Mouse (Mus musculus) cerebellum, postnatal 14 days (tissue): ENCODE measurements around the gene Uqcc2.

Source experiments
- DNase-seq, 2 experiments: peaks; one replicate each; pipeline ENCODE4 v3.0.0; 2021; ENCODE audit warnings: mixed read lengths in 2 of 2

Uqcc2 gene

GRCm38 (mm10) chr17:27154256-27154655 is 20.5 kb upstream of the Uqcc2 start:
- peak; percentile 67 for DNase-seq

DNA sequence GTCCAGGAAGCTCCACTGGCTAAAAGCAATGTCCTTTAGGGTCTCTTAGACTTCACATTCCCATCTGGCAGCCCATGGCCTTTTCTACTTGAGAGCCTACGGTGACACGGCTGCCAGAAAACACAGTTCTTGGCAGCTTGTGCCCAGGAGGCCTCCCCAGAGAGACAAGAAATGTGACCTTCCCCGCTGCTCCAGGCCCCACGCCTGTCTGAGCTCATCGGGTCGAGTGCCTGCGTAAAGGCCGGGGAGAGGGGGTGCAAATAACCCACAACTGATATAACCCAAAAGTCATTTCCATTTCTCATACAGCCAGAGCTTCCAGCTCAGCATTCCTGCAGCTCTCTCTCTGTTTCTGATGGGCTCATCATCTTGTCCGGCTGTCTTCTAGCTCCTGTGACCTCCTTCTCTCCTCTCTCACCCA is 20.1 kb upstream of the Uqcc2 start:
- peak; percentile 38 to 45 for DNase-seq

DNA sequence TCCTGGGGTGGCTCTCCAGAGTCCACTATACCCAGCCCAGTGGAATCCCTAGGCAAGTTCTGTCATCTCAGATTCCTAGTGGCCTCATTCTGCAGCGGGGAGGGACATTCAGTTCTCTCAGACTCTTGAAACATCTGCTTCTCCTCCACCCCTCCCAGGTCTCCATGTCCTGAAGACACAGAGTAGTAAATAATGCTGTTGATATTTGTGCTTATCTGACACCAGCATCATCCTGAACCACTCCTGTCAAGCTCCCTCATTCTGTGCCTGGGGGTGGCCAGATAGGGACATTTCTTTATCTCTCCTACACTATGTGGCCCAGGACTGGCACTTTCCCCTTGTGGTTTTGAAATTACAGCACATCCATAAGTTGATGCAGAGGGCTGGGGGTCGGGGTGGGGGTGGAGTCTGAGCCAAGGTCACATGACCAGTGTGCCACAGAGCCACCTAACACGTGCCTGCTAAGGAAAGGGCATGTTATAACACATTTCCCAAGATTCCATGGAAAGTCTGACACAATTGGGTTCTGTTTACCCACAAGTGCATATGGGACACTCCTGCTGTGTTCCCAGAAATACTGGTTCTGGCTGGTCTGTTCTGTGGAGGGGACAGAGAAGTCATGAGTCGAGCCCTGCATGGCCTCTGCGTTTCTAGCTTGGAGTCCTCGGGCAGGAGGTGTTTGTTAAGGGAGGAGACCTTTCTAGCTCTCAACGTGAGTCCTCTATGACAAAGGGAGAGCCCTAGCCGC is 19.4 kb upstream of the Uqcc2 start:
- DNase-seq, result no peak

DNA sequence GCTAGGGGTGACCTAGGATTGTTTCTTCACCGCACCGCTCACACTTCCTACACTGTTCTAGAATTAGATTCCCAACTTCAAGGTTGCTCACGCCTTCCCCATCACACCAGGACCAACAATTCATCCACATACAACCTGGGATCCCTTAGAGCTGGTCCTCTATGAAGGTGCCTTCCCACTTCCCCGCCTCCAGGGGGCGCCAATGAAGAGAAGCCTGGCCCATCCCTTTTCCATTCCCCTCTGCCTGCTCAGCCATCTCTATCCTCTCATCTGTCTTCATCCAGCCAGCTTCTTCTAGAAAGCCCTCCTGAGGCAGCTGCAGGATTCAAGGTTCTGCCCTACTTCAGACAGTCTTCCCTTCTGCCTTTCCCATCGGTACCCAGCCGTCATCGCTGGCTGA is 17.7 kb upstream of the Uqcc2 start:
- DNase-seq, result peak in 1 of 2 experiments; percentile 70

DNA sequence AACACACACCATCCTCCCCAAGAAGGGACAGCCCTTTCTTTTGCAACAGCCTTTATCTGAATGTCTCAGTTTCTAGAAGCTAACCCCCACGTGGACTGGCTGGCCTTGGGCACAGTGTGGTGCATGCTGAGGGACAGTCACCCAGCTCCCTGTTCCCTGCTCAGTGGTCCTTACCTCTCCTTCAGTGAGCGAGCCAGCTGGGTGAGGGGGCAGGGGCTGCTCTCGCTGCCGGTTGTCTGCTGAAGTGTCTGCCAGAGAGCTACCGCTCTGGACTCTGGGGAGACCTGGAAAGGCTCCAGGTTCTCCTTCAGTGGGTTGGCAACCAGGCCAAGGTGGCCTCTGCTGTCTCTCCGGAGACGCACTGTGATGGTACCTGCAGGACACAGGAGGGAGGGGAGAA is 17.2 kb upstream of the Uqcc2 start:
- DNase-seq, result peak in 1 of 2 experiments; percentile 38

- DNase-seq, result no peak
These were observed 12.7 kb upstream of the Uqcc2 start for GRCm38 (mm10) chr17:27146323-27146923.

- no peak for DNase-seq
These were observed 10.4 kb upstream of the Uqcc2 start for GRCm38 (mm10) chr17:27144152-27144551.

- no peak for DNase-seq
These were observed 8.3 kb upstream of the Uqcc2 start for GRCm38 (mm10) chr17:27141971-27142450.

GRCm38 (mm10) chr17:27140262-27140661 is 6.5 kb upstream of the Uqcc2 start:
- no peak for DNase-seq

GRCm38 (mm10) chr17:27139304-27139703 is 5.6 kb upstream of the Uqcc2 start:
- no peak for DNase-seq

- no peak for DNase-seq
These were observed 4.7 kb upstream of the Uqcc2 start for GRCm38 (mm10) chr17:27138396-27138795.

DNA sequence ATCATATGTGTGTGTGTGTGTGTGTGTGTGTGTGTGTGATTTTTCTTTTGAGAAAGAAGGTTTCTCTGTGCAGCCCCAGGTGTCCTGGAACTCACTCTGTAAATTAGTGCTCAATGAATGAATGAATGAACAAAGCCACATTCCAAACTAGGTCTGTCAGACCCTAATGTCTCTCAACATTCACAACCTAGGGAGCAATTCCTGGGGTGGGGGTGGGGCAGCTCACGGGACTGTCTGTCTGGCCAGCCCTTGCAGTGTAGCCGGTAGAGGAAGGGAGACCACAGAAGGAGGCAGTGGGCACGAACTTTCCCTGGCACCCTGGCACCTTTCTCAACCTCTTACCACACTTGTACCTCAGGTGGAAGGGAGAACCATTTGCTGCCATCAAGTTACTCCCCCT is 999 bp upstream of the Uqcc2 start:
- DNase-seq, result no peak

DNA sequence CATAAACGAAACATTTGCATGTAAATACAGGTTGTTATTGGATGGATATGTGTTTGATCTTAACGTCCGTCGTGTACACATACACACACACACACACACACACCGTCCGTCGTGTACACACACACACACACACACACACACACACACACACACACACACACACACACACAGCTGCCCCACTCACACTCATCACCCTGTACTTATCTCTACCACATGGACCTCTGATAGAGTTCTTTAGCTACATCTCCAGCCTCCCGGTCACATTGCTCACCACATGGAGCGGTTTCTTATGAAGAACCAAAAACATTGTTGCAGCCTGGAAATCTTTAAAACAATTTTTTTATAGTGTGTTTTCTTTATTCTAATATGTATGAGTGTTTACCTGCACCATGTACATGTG is 471 bp upstream of the Uqcc2 start:
- no peak for DNase-seq

GRCm38 (mm10) chr17:27132238-27132637 is 1.5 kb downstream of the Uqcc2 start:
- DNase-seq, result no peak

GRCm38 (mm10) chr17:27131240-27131665 is 2.5 kb downstream of the Uqcc2 start:
- DNase-seq, result no peak

DNA sequence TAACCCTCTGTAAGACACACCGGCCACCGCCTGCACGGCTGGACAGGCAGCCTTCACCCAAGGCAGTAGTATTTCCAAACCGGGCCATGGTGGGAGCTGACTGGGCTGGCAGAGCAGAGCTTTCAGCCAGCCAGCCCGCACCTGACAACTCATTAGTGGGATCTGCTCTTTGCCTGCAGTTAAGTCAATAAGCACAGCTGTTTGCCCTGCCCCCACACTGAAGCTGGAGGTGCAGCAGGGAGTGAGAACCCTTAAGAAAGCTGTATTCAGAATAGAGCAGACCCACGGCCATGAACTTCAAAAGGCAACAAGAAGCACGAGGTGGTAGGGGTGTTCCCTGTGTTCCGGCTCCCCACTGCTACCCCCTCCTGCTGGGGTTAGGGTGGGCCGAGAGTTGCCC is 3.5 kb downstream of the Uqcc2 start:
- peak in 1 of 2 experiments; percentile 9 for DNase-seq

DNA sequence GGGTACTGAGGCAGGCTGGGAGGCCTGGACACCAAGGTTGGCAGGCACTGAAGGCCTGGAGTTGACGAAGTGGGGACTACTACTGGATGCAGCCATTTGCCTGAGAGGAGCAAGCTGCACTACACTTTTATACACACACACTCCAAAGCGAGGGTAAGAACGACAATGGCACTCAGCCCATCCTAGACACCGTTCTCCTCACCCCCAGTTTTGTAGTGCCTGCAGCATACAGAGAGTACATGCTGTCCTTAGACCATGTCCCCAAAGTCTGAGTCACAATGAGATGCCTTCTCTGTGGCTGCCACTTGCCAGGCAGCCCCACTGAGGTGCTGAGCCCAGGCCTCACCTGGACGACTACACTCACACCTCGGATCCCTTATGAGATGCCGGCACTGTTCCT is 3.9 kb downstream of the Uqcc2 start:
- DNase-seq, result peak in 1 of 2 experiments; percentile 12

GRCm38 (mm10) chr17:27129291-27129690 is 4.4 kb downstream of the Uqcc2 start:
- peak; percentile 60 to 69 for DNase-seq

DNA sequence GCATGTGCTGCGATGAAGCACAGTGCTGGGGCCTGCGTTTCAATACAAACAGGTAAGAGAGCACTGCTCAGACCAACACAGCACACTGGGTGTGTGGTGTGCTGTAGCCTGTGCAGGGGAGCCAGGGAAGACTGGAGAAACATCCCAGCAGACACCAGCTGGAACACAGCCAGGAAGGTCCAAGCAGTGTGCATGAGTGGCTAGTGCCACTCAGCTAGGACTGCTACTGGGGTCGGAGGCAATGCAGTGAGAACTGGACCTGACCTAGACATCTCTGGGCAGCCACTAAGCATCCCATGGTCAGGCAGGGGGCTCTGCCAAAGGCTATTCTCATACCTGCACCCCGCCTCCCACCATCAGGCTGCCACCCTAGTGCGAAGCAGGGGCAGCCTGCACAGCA is 5.5 kb downstream of the Uqcc2 start:
- DNase-seq, result peak; percentile 39 to 58

- no peak for DNase-seq
These were observed 6.7 kb downstream of the Uqcc2 start for GRCm38 (mm10) chr17:27126974-27127373.

DNA sequence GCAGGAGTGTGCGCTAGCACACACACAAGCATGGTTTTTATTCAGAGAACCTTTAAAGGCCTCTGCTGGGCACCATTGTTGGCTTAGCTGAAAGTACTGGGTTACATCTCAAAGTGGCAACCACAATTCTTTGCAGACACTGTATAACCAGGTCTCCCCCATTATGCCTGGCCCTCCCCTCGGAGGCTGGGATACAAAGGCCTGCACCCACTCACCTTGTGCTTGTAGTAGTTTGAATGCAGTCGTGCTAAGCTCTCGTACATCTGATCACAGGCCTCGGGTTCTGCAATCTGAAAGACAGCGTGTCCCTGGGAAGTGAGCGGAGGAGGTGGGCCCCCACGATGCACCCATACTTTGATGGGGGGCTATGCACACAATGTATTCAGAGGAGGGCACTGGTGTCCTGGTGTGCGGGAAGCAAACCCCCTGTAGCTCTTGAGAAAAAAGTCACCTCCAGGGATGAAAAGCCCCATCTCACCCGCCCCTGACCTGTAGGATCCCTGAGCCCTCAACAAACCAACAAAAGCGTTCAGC is 8.0 kb downstream of the Uqcc2 start:
- DNase-seq, result no peak

DNA sequence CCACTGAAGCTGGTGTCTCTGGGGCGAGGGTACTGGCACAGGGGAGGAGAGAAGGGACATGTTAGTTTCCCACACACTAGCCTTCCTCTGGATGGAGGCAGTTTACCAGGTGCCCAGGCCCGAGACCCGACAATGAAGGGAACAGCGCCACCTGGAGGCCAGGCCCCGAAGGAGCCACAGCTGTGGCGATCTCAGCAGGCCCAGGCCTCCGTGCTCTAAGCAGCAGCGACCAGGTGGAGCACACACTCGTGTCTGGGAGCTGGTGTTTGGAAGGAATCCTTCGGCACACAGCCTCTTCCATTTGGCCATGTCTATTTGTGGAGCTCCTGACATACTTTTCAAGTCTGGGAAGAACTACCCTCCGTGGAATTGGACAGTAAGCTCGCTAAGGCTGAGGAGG is 8.5 kb downstream of the Uqcc2 start:
- peak; percentile 83 to 92 for DNase-seq

DNA sequence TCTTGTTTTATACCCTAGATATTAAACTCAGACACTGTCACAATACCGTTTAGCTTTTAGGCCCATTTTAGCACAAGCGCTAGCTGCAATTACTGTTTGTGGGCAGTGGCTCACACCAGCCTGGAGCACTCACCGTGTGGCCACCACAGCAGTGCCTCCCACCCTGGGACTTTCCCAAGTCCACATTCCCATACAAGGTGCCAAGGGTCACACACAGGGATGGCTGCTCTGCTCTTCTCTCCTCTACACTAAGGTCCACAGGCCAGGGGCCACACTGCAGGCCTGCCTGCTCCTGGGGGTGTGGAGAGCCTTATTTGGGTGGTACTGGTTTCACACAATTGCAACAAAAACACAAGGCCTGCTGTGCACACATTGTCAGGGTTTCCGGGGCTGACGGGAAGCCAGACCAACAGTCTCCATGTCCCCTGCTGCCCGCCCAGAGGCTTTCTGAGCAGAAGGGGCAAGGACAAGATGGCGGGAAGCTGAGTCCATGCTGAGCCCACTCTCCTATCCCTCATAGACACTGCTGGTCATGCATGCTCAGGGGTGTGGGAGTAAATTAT is 9.8 kb downstream of the Uqcc2 start:
- DNase-seq, result peak in 1 of 2 experiments; percentile 10

DNA sequence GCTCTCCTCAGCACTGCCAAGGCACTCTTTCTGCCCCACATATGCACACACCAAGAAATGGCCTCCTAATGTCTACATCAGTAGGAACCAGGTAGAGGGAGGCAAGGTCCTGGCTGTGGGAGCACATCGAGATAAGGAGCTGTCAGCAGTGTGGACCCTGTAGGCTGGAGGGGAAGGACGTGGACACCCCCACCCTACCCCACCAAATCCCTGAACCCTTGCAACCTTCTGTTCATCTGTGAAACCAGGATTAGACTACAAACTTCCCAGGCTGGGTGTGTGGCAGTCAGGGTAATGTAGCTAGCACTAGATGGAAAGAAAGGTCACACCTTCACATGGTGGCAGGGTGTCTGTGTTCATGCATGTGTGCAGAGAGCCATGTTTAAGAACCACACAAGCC is 10.6 kb downstream of the Uqcc2 start:
- peak in 1 of 2 experiments; percentile 11 for DNase-seq
